Mouse (Mus musculus) layer of hippocampus, postnatal 36 days (tissue): ENCODE results near the gene Soat1. TPM values are rescaled to one million over a fixed set of nuclear protein-coding genes. Genes with fewer than 3 reads are reported as not detected.
"Not testable (repeated sequence)": the region's sequence is repeated elsewhere in the genome, so short reads cannot be mapped to it uniquely, and the experiment has no call there.

Experiments used
- DNase-seq, 2 experiments: peaks; one replicate each; pipeline ENCODE4 v3.0.0; 2022
- total RNA-seq, 2 experiments: library from RNA; stranded (reverse); gene quantifications; 2 replicates each; pipeline ENCODE4 v1.2.3; 2021

Gene Soat1
- total RNA-seq, 2 experiments from 2014 or later, result 49.9 to 56.2 TPM

DNA sequence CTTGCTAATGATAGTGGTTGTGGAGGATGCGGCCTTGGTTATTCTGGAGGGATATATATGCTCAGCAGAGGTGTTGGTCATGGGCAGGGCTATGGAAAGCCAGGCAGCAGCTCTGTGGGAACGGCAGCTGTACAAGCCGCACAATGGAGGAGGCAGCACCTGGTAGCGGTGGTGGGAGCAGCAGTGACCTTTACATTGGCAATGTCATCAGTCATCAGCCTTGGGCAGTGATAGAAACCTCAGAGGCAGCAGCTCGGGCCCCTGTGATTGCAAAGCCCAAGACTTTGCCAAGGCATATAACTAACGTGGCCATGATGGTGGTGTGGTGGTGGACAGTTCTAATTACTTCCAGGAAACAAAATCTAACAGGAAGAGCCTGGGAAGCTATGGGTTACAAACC, 50.6 kb downstream of the Soat1 start:
- no peak for DNase-seq

DNA sequence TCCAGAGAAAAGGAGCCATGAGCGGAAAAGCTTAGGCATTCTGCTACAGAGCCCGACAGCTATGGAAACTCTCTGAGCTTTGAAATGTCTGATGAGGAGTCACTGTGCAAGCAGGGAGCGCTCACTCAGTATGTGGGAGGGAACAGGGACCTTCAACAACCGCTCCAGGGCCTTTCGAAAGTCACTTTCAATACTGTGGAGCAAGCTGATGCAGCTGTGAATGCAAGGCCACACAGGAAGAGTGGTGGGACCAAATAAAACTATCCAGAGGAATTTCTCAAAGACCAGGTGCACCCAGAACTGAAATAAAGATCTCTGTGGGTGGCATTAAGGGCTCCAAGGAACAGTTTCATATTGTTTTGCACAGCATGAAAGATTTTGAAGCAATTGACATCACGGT, 51.3 kb downstream of the Soat1 start:
- no peak for DNase-seq

DNA sequence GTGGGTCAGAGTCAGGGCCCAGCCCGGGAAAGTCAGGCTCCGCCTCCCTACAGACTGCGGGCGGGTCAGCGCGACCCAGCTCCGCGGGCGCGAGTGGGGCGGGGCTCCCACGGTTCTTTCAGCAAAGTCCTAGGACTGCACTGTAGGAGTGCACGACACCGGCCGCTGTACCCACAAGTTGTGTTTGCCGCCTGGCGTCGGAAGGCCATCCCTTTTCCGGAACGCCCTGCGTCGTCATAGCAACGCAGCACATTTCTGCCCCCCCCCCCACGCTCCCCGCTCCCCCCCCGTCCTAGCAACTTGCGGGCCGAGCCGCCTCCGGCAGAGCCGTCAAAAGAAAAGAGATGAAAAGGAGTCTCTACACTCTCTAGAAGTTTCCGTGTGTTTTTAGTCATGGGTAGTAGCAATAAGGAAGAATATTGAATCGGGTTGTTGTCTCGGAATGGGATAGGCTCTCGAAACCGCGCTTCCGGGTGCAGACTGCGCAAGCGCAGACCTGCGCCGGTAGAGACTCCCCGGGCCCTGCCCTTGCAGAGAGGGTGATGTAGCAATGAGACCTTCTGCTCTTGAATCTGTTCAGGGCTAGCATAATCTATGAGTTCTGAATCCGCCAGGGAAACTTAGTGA, 53.3 kb downstream of the Soat1 start, which contains the start of gene Axdnd1:
Gene Axdnd1 (minus strand): TSS at position 489 of the 627 bp plus-strand sequence.
- DNase-seq, result peak; percentile 84 to 87

DNA sequence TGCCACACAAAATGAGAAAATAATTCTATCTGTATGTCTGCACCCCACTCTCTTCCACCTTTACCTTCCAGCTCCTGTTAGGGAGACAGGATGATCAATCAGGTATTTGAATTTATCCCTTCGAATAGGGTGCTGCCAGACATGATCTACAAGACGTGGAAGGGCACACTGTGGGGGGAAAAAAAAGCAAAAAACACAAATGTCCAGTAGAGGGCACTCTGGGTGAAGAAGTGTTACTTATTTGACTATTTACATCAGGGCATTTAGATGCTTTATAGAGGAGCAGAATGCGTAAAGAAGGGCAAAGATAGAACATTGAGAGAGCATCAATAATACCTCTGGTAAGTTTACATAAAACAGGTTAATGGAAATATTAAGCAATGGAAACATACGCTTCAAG, 56.0 kb downstream of the Soat1 start:
- no peak for DNase-seq

DNA sequence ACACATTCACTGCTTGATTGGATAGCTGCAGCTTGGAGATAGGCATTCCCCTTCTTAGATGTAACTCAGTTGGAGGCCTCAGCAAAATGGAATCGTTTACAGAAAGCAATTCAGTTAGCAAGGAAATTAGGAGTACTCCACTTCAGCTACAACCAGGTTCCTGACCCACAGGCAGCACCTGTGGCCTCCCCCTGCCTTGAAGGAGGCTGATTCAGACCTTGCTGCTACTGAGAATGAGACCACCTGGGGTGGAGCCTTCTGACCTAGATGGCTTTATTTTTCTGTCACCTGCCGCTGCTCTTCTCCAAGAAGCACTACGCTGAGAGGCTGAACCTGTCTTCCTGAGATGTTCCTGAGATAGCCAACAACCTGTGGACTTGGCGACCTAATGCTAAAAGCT, 65.6 kb downstream of the Soat1 start:
- no peak for DNase-seq

DNA sequence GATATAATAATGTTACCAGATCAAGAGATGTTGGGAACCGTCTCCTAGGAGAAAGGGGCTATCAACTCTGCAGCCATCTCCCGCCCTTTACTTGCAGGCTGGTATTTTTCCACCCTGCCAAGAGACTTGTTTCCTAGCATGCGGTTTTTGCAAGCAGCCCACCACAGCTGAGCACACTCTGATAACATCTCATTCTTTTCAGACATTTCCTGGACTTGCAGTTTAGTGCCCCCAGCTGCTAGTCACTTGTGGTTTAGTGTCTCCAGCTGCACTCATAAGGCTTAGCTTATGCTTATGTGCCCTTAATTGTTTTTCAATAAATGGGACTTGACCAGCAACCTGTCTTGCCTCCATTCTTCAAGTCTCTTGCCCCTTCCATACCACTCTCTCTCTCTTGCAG, 66.1 kb downstream of the Soat1 start:
- no peak for DNase-seq

DNA sequence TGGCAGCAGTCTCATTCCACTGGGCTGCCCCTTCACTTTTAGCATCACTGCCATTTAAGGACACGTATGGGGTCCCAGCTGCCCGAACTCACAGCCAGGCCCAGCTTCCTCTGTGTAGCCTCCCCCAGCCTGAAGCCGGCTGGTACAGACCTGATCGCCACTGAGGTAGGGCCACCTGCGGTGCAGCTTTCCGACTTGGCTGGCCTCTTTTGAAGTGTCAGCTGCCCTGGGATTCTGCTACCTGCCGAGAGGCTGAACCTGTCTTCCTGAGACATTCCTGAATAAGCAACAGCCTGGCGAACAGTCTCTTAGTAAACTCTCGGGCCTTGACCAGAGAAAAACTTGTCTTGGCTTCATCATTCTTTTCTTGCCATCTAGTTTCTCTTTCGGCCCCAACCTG, 70.9 kb downstream of the Soat1 start:
- no peak for DNase-seq

DNA sequence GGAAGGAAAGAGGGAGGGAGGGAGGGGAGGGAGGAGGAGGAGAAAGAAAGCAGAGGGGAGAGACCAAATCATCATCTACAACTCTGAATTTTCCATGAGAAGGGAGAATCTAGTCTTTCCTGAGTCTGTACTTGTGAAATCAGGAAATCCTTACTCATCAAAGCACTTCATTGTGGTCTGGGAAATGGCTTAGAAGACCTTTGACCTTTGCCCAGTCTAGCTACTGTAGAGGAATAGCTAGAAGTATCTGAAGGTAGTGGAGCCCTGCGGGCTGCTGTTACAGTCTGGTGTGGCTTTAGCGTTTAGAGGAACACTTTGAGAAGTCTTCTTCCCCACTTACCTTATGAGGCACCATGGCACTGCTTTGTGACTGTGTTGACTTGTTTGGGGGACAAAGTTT, 71.6 kb downstream of the Soat1 start:
- no peak for DNase-seq

DNA sequence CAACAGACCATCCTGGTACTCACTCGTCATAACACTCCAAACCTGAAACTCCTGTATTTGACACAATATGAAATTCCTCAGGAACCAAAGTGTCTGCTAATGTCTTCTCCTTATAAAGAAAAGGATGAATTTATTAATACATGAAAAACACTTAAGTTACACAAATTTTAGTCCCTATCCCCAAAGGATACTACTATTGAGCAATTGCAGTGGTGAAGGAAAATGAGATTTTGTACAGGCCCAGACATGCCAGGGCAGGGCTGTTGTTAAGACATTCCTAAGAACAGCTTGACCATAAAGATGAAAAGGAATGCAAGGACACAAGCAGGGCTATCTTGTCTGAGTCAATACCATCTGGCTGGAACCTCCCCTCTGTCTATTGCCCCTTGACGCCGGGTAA, 74.0 kb downstream of the Soat1 start:
- DNase-seq, result not testable (repeated sequence)

DNA sequence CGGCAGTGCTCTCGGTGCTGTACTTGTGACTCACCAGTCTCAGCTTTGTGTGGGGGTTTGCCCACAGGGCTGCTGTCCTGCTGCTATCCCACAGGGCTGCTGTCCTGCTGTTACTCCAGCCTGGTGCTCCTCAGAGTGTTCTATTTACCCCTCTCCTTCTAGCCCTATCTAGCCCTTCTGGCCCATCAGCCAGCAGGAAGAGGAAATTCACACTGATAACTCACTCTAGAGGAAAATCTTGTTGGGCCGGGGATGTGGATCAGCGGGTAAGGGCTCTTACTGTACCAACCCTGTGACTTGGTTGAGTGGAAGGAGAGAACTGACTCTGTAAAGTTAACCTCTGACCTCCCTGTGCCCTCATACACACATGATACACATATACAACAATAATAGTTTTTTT, 81.0 kb downstream of the Soat1 start:
- no peak for DNase-seq

DNA sequence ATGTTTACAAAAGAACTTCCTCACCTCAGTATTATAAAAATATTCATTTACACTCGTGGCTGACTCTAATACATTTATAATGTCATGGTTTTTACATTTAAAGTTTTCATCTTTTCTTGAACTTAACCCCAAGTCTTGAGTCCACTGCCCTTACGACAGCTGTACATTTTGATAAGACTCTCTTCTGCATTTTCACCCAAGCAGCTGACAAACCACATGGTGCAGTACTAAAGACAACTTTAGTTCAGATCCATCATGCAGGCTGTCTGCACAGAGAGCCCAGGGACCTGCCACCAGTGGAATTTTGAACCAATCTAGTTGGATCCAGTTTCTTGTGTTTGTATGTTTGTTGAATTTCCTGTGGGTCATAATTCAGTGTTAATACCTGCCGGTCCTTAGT, 87.3 kb downstream of the Soat1 start:
- no peak for DNase-seq

DNA sequence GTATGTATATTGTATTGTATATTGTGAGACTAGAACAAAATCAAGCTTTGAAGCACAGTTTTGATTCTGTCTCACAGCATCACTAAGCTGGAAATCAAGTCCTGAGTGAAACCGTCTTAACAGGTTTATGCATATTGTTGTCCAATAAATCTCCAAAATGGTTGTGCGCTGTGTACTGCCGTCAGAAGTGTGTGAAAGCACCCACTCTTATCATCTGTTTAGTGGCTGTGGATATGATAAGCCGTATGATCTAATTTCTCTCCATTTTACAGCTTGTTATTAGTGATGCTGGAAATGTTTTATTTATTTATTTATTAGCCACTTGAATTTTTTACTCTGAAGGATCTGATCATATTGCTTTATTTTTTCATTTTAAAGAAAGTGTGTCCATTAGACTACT, 87.9 kb downstream of the Soat1 start:
- DNase-seq, result no peak

DNA sequence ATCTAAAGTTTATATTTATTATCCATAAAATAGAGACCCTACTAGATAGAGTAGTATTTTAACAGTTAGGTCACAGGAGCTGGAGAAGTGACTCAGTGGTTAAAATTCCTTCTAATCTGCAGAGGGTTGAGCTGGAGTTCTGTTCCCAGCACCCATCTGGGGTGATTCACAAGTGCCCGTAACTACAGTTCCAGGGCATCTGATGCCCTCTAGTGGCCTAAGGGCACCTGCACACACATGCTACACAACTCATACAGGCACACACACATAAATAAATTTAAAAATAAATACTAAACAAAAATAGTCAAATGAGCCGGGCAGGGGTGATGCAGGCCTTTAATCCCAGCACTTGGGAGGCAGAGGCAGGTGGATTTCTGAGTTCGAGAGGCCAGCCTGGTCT, 92.9 kb downstream of the Soat1 start:
- no peak for DNase-seq

Other genes with a start within 250 kb of the Soat1 start
- 1 to 10 TPM; 6.7 to 8.3 TPM for gene Tdrd5, start 170.7 kb downstream of the Soat1 start, total RNA-seq
- under 1 TPM in 1 of 2 experiments, not detected in 1; 0.20 TPM for gene Nphs2, start 163.6 kb downstream of the Soat1 start, total RNA-seq
- 100 to 1,000 TPM; 303 to 311 TPM for gene Gm2000, start 108.3 kb downstream of the Soat1 start, total RNA-seq
- 1 to 10 TPM in 1 of 2 experiments, under 1 TPM in 1; 0.27 to 1.1 TPM for gene Axdnd1, start 53.2 kb downstream of the Soat1 start, total RNA-seq
- 10 to 100 TPM; 41.8 to 45.7 TPM for gene Gm10031, start 49.7 kb upstream of the Soat1 start, total RNA-seq
- 10 to 100 TPM; 89.1 to 89.3 TPM for gene Abl2, start 84.5 kb upstream of the Soat1 start, total RNA-seq
- gene Tor3a, start 200.0 kb upstream of the Soat1 start, total RNA-seq, result 1 to 10 TPM; 5.9 to 7.1 TPM
- 10 to 100 TPM; 76.5 to 78.5 TPM for gene Fam20b, start 244.8 kb upstream of the Soat1 start, total RNA-seq